Mouse (Mus musculus): ENCODE measurements around the gene Anxa9. TPM values are rescaled to one million over a fixed set of nuclear protein-coding genes. Genes with fewer than 3 reads are reported as not detected.
A peak's percentile ranks its signal among the peaks of the same experiment; 100 is the strongest.

The Anxa9 gene
- polyA plus RNA-seq, 1 experiment from 2014 or later: 6.8 TPM

- WGBS: 41% methylated on average over 7 of the region's 7 CpGs
Observed at GRCm38 (mm10) chr3:95250783-95251424, 56.1 kb downstream of the Anxa9 start, which contains the start of gene Bnipl. Gene Bnipl (minus strand): TSS chr3:95251193.

GRCm38 (mm10) chr3:95250361-95250760 lies 56.6 kb downstream of the Anxa9 start:
- Histone ChIP-seq H3K27me3 (ENCODE audit: control insufficient read depth, insufficient read depth, low read length) (no peaks in the 10 kb centered on the region), H3K4me2 (ENCODE audit: low read depth, low read length) (peak overlapping the region; percentile 34), H3K4me3 (replicated peaks; ENCODE audit: low read length) (peak overlapping the region; percentile 32), H3K36me3 (ENCODE audit: control insufficient read depth, insufficient read depth, low read length) (no peaks in the 10 kb centered on the region), H3K9ac (ENCODE audit: low read length) (peak overlapping the region; percentile 58), H3K9me3 (replicated peaks; ENCODE audit: control insufficient read depth, low read length) (no peaks in the 10 kb centered on the region), H3K4me1 (ENCODE audit: control insufficient read depth, insufficient read depth, low read length) (no peaks in the 10 kb centered on the region), H3K27ac (ENCODE audit: low read length) (peak overlapping the region; percentile 77)
- 76% methylated on average over 5 of the region's 5 CpGs for WGBS
- ATAC-seq (ENCODE audit: insufficient read depth, low FRiP score): 0 out of 2 replicates have a peak, but pooled peaks have one; percentile 13

More at GRCm38 (mm10) chr3:95250783-95251424, 56.1 kb downstream of the Anxa9 start, which contains the start of gene Bnipl:
- peak within 1 kb of the TSS; percentile 32 for H3K4me3 ChIP-seq (replicated peaks; ENCODE audit: low read length)
- H3K9me3 ChIP-seq (replicated peaks; ENCODE audit: control insufficient read depth, low read length): no peaks in the 10 kb centered on the region
- peak within 1 kb of the TSS; percentile 58 for H3K9ac ChIP-seq (ENCODE audit: low read length)
- H3K36me3 ChIP-seq (ENCODE audit: control insufficient read depth, insufficient read depth, low read length): peaks cover under 1% of the 10 kb centered on the region; the same call in 1 of the 2 replicates
- H3K27me3 ChIP-seq (ENCODE audit: control insufficient read depth, insufficient read depth, low read length): no peaks in the 10 kb centered on the region
- peak within 1 kb of the TSS; percentile 77 for H3K27ac ChIP-seq (ENCODE audit: low read length)
- ATAC-seq (ENCODE audit: insufficient read depth, low FRiP score): peak; percentile 71; the same call in 1 of the 2 replicates
- peak within 1 kb of the TSS; percentile 34 for H3K4me2 ChIP-seq (ENCODE audit: low read depth, low read length)
- no peaks in the 10 kb centered on the region for H3K4me1 ChIP-seq (ENCODE audit: control insufficient read depth, insufficient read depth, low read length)

- ATAC-seq (ENCODE audit: insufficient read depth, low FRiP score): no peak
- H3K4me1 ChIP-seq (ENCODE audit: control insufficient read depth, insufficient read depth, low read length): no peaks in the 10 kb centered on the region
- no peaks in the 10 kb centered on the region for H3K36me3 ChIP-seq (ENCODE audit: control insufficient read depth, insufficient read depth, low read length)
- H3K9me3 ChIP-seq (replicated peaks; ENCODE audit: control insufficient read depth, low read length): no peaks in the 10 kb centered on the region
- 59% methylated on average over 1 of the region's 1 CpGs for WGBS
- H3K4me2 ChIP-seq (ENCODE audit: low read depth, low read length): no peak overlapping the region
- no peaks in the 10 kb centered on the region for H3K27me3 ChIP-seq (ENCODE audit: control insufficient read depth, insufficient read depth, low read length)
- H3K9ac ChIP-seq (ENCODE audit: low read length): no peak overlapping the region
- no peak overlapping the region for H3K4me3 ChIP-seq (replicated peaks; ENCODE audit: low read length)
- no peak overlapping the region for H3K27ac ChIP-seq (ENCODE audit: low read length)
Observed at GRCm38 (mm10) chr3:95247660-95248336, 59.2 kb downstream of the Anxa9 start.

GRCm38 (mm10) chr3:95246465-95247231 lies 60.3 kb downstream of the Anxa9 start:
- ATAC-seq (ENCODE audit: insufficient read depth, low FRiP score): no peak
- no peaks in the 10 kb centered on the region for H3K9me3 ChIP-seq (replicated peaks; ENCODE audit: control insufficient read depth, low read length)
- no peak overlapping the region for H3K4me2 ChIP-seq (ENCODE audit: low read depth, low read length)
- no peak overlapping the region for H3K9ac ChIP-seq (ENCODE audit: low read length)
- H3K4me3 ChIP-seq (replicated peaks; ENCODE audit: low read length): no peak overlapping the region
- no peaks in the 10 kb centered on the region for H3K36me3 ChIP-seq (ENCODE audit: control insufficient read depth, insufficient read depth, low read length)
- H3K27me3 ChIP-seq (ENCODE audit: control insufficient read depth, insufficient read depth, low read length): no peaks in the 10 kb centered on the region
- WGBS: 75% methylated on average over 5 of the region's 5 CpGs
- no peak overlapping the region for H3K27ac ChIP-seq (ENCODE audit: low read length)
- no peaks in the 10 kb centered on the region for H3K4me1 ChIP-seq (ENCODE audit: control insufficient read depth, insufficient read depth, low read length)

Other genes with a start within 250 kb of the Anxa9 start
- 18.6 and 19.0 TPM in 2 replicates for gene Pip5k1a, start 200.2 kb downstream of the Anxa9 start, polyA plus RNA-seq (2015; fragmentation: Nextera tagmentation; extraction: Ambion mirVana)
- 102 and 123 TPM in 2 replicates for gene Vps72, start 196.2 kb downstream of the Anxa9 start, polyA plus RNA-seq (2015; fragmentation: Nextera tagmentation; extraction: Ambion mirVana)
- gene Tmod4, start 182.7 kb downstream of the Anxa9 start, polyA plus RNA-seq (2015; fragmentation: Nextera tagmentation; extraction: Ambion mirVana): 2.2 and 7.3 TPM in 2 replicates
- 55.8 and 58.2 TPM in 2 replicates for gene Scnm1, start 173.2 kb downstream of the Anxa9 start, polyA plus RNA-seq (2015; fragmentation: Nextera tagmentation; extraction: Ambion mirVana)
- 13.7 and 14.5 TPM in 2 replicates for gene Lysmd1, start 173.1 kb downstream of the Anxa9 start, polyA plus RNA-seq (2015; fragmentation: Nextera tagmentation; extraction: Ambion mirVana)
- gene Tnfaip8l2, start 164.8 kb downstream of the Anxa9 start, polyA plus RNA-seq (2015; fragmentation: Nextera tagmentation; extraction: Ambion mirVana): 5.4 and 6.5 TPM in 2 replicates
- 1.5 and 2.6 TPM in 2 replicates for gene Sema6c, start 146.7 kb downstream of the Anxa9 start, polyA plus RNA-seq (2015; fragmentation: Nextera tagmentation; extraction: Ambion mirVana)
- 10.9 and 11.5 TPM in 2 replicates for gene Gabpb2, start 89.3 kb downstream of the Anxa9 start, polyA plus RNA-seq (2015; fragmentation: Nextera tagmentation; extraction: Ambion mirVana)
- 105 and 118 TPM in 2 replicates for gene Cdc42se1, start 78.4 kb downstream of the Anxa9 start, polyA plus RNA-seq (2015; fragmentation: Nextera tagmentation; extraction: Ambion mirVana)
- 16.2 and 16.6 TPM in 2 replicates for gene Mllt11, start 75.0 kb downstream of the Anxa9 start, polyA plus RNA-seq (2015; fragmentation: Nextera tagmentation; extraction: Ambion mirVana)
- gene Gm128, start 65.6 kb downstream of the Anxa9 start, polyA plus RNA-seq (2015; fragmentation: Nextera tagmentation; extraction: Ambion mirVana): 0.25 and 0.52 TPM in 2 replicates
- 9.2 and 11.6 TPM in 2 replicates for gene Bnipl, start 56.0 kb downstream of the Anxa9 start, polyA plus RNA-seq (2015; fragmentation: Nextera tagmentation; extraction: Ambion mirVana)
- 54.6 and 62.0 TPM in 2 replicates for gene Mindy1, start 25.8 kb downstream of the Anxa9 start, polyA plus RNA-seq (2015; fragmentation: Nextera tagmentation; extraction: Ambion mirVana)
- 18.9 and 21.2 TPM in 2 replicates for gene Prune1, start 25.1 kb downstream of the Anxa9 start, polyA plus RNA-seq (2015; fragmentation: Nextera tagmentation; extraction: Ambion mirVana)
- gene Cers2, start 7.6 kb upstream of the Anxa9 start, polyA plus RNA-seq (2015; fragmentation: Nextera tagmentation; extraction: Ambion mirVana): 148 and 155 TPM in 2 replicates
- gene Setdb1, start 50.0 kb upstream of the Anxa9 start, polyA plus RNA-seq (2015; fragmentation: Nextera tagmentation; extraction: Ambion mirVana): 35.2 and 36.9 TPM in 2 replicates
- 0.63 TPM in 1 of 2 replicates, not detected in the other for gene 4930558C23Rik, start 95.7 kb upstream of the Anxa9 start, polyA plus RNA-seq (2015; fragmentation: Nextera tagmentation; extraction: Ambion mirVana)
- gene Arnt, start 127.2 kb upstream of the Anxa9 start, polyA plus RNA-seq (2015; fragmentation: Nextera tagmentation; extraction: Ambion mirVana): 46.5 and 47.8 TPM in 2 replicates
- gene Ctsk, start 192.1 kb upstream of the Anxa9 start, polyA plus RNA-seq (2015; fragmentation: Nextera tagmentation; extraction: Ambion mirVana): 15.6 and 16.7 TPM in 2 replicates
- 28.9 and 32.4 TPM in 2 replicates for gene Ctss, start 219.6 kb upstream of the Anxa9 start, polyA plus RNA-seq (2015; fragmentation: Nextera tagmentation; extraction: Ambion mirVana)

Data from stomach, embryonic 16.5 days (tissue).